In genomic region chr17:74993726-74994581, GRCm38 (mm10) we compare ENCODE assay signal across 8 mouse cellular contexts. TPM values are rescaled to one million over a fixed set of nuclear protein-coding genes. Genes with fewer than 3 reads are reported as not detected.
DNase-seq lines count a peak whose midpoint lies in the region; ATAC-seq lines count a peak whose summit lies in the region.

No protein-coding gene starts in this region.

- H3K36me3 ChIP-seq in forebrain, embryonic 12.5 days (replicated peaks), result no peaks in the 10 kb centered on the region
- H3K36me3 ChIP-seq in lung, embryonic 15.5 days, result no peaks in the 10 kb centered on the region

- H3K4me1 ChIP-seq in forebrain, embryonic 12.5 days, result peaks cover 21% of the 10 kb centered on the region
- peaks cover 19% of the 10 kb centered on the region for H3K4me1 ChIP-seq in lung, embryonic 15.5 days

- H3K27me3 ChIP-seq in forebrain, embryonic 12.5 days, result no peaks in the 10 kb centered on the region
- no peaks in the 10 kb centered on the region for H3K27me3 ChIP-seq in lung, embryonic 15.5 days

- DNase-seq in thymus, postnatal 14 days, result peak; percentile 20
- DNase-seq in thymus, adult 18-20 months, result no peak
- peak; percentile 68 for DNase-seq in hindlimb bud, embryonic 11.5 days (ENCODE audit: extremely low spot score, low read depth, low spot score)
- DNase-seq in retina, postnatal 1 day, result peak; percentile 66
- no peak for DNase-seq in spleen, adult 12 weeks (ENCODE audit: low spot score)
- DNase-seq in thymus, postnatal 36 days, result no peak

- ATAC-seq in forebrain, embryonic 12.5 days (ENCODE audit: low FRiP score), result peak; percentile 86
- ATAC-seq in lung, embryonic 15.5 days (ENCODE audit: borderline replicate concordance, extremely low read depth, low FRiP score, low TSS enrichment), result peak; percentile 90

- H3K4me3 ChIP-seq in forebrain, embryonic 12.5 days (replicated peaks), result peak overlapping the region; percentile 33
- H3K4me3 ChIP-seq in lung, embryonic 15.5 days, result peak overlapping the region; percentile 35

- H3K27ac ChIP-seq in forebrain, embryonic 12.5 days, result peak overlapping the region; percentile 51
- peak overlapping the region; percentile 87 for H3K27ac ChIP-seq in lung, embryonic 15.5 days

- H3K4me2 ChIP-seq in forebrain, embryonic 12.5 days, result peak overlapping the region; percentile 57
- H3K4me2 ChIP-seq in lung, embryonic 15.5 days, result peak overlapping the region; percentile 65

- no peaks in the 10 kb centered on the region for H3K9me3 ChIP-seq in forebrain, embryonic 12.5 days
- peaks cover 7% of the 10 kb centered on the region; the same call in 1 of the 2 replicates for H3K9me3 ChIP-seq in lung, embryonic 15.5 days

- peak overlapping the region; percentile 44; the same call in 1 of the 2 replicates for H3K9ac ChIP-seq in forebrain, embryonic 12.5 days
- peak overlapping the region; percentile 29 for H3K9ac ChIP-seq in lung, embryonic 15.5 days

- 2% methylated on average over 26 of the region's 26 CpGs for WGBS in forebrain, embryonic 12.5 days
- WGBS in lung, embryonic 15.5 days, result 3% methylated on average over 26 of the region's 26 CpGs

RNA-seq across cellular contexts. Expression of gene Ltbp1, which starts 11.4 kb away (rescaled TPM):
- 3.4 and 4.0 TPM in 2 replicates for polyA plus RNA-seq in forebrain, embryonic 12.5 days (2016; fragmentation: Nextera tagmentation; extraction: Ambion mirVana)
- polyA plus RNA-seq in lung, embryonic 15.5 days (2015; fragmentation: Nextera tagmentation; extraction: Ambion mirVana), result 28.3 and 29.0 TPM in 2 replicates

Comparison
In these comparisons a context has a peak if more than half of its experiments do, and no peak if none do; other contexts are left out.
1. DNase-seq: peak in thymus, postnatal 14 days (single experiment), hindlimb bud, embryonic 11.5 days (single experiment) and retina, postnatal 1 day (single experiment); none in thymus, adult 18-20 months (0 of 2), spleen, adult 12 weeks (single experiment) and thymus, postnatal 36 days (0 of 2).